Mouse (Mus musculus) CD8-positive naive resting alpha-beta T cell, adult 2 months (primary cell): Measurements from ENCODE around the gene Col4a1.

Source experiments
- DNase-seq, 2 experiments: peaks; one replicate each; pipeline ENCODE4 v3.0.0; 2022; ENCODE audit warnings: low read depth in 2 of 2, low spot score in 2 of 2

Gene Col4a1

DNA sequence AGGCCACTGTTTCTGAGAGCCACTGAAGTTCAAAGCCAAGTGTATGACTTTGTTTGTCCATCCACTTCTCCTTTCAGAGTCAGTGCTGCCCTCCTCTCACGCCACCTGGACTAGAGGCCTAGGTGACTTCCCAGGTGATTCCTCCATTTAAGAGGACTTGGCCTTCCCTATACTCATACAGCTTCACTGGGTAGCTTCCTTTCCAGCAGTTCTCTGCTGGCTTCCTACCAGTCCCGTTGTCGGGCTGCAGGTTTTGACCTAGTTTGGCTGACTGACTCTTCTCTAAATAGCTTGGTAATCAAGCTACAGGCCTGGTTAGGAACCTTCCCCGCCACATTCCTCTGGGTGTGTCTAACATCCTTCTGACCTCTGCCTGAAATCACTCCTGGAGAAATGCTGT lies 18.9 kb upstream of the Col4a1 start:
- DNase-seq: no peak

DNA sequence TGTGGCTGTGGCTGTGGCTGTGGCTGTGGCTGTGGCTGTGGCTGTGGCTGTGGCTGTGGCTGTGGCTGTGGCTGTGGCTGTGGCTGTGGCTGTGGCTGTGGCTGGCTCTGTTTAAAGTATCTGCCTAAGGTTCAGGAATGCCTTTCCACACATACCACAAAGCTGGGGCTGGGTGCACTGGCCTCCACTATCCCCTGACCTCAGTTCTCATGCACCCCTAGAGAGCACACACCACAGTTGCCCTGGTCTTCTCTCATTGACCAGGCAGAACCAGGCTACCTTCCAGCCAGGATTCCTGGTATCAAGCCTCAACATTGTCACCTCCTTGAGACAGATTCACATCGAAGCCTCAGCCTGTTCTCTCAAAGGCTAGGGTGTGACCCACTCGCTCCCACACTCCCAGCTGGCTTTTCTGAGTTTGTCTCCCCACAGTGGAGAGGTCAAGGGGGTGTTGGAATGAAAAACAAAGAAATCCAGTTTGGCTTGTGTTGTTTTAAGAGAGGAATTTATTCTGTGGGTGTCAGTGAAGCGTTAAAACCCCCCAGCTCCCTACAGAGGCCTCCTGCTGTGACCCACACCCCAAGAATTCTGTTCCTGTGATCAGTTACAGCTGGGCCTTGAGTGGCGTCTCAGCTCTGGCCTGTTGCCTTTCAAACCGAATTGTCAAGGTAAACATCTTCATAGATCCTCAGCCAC lies 15.2 kb upstream of the Col4a1 start:
- no peak for DNase-seq

DNA sequence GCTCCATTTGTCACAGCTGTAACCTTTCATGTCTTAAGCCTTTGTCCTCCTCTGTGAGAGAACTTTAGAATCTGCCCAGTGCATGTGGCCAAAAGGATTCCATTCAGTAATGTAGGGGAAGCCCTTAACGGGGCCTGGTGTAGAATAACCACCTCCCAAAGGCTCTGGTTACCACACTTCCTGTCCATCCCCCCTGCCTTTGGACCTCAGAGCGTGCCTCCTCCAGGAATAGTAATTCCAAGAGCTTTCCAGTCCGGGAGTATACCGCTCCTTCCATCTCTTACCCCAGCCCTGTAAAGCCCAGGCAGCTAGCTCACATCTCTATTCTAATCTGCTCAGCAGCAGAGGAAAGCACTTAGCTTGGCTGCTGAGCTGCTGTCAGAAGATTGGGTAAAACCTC lies 14.7 kb upstream of the Col4a1 start:
- no peak for DNase-seq

DNA sequence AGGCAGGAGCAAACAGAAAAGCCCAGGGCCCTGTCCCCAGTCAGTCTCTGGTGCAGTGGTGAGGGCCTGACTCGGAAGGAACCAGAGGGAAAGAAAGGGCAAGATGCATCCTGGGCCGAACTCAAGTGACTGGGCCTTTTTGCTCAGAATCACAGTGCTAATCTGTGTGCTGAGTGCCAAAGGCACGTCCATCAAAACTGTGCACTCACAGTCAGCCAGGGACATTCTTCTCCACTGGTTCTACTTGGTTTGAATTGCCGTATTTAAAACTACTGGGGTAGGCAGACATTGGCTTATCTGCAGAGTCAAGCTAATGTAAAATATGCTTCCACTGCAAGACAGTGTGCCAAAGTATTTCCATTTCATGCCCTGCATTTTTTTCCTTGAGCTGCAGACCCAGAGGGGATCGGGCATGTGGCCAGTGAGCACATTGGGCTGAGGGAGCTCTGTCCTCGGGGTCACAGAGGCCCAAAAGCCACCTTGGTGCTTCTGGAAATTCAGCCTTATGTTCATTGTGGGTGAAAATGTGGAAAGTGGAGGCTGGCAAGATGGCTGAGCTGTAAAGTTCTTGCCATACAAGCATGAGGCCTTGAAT lies 12.3 kb upstream of the Col4a1 start:
- no peak for DNase-seq

DNA sequence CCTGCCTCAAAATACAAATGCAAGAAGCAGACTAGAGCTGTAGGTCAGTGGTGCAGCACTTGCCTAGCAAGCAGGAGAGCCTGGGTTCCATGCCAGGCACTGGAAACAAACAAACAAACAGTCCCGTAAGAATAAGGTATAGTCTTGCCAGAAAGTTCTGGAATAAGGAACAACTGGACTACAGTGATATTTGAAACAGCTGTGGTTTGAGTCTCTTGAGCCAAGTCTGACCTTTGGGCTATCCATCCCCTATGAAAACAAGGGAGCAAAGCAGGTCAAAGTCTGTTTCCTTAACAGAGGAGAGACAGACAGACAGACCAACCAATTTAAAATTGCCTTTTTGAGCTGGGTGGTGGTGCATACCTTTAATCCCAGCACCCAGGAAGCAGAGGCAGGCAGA lies 11.1 kb upstream of the Col4a1 start:
- DNase-seq: no peak

DNA sequence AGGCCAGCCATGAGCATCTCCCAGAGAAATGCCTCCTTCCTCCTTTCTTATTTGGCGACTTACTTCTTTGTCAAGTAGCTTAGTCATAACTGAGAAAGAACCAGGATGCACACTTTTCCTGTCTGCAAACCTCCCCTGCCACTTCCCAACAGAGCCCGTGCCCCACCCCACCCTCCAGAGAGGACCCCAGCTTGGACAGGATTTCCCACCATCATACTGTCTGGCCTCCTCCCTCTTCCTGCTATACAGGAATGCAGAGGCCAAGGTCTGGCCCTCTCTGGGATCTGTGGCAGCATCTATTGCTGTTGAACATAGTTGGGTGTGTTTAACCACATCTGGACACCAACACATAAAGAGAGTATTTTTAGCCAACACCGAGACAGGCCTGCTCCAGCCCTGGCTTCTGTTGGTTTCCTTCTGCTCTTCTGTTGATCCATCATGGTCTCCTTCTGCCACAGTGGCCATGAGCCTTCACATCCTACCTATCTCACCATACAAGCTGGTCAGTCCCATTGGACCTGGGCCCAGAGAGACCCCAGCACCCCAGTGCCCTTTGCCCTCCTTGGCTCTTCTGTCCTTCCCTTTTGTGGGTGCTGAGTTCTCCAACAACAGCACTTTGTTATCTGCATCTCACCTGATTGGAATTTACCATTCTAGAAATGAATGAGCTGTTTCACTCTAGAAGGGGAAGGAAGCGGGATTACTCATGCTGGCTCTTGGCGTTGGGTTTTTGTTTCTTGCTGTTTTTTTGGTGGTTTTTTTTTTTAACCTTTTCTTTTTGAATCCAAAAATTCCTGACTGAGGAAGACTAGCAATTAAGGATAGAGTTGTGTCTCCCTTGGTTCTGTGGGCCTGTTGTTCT lies 10.3 kb upstream of the Col4a1 start:
- no peak for DNase-seq

DNA sequence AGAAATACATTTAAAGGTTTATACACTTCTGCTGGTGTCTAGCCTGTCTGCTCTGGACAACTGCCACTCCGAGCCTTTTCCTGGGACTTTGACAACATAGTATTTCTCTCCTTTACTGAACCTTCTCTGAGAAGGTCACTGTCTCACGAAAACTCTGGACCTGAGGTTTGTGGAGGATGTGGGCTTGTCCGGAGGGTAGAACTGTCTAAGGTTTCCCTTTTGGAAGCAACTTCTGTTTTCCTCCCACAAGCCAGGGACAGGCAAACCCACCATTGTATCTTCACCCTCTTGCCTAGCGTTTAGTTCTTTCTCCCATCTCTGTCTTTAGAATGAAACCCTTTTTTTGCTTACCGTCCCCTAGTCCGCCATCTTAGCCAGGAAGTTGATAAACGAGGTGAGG lies 9.2 kb upstream of the Col4a1 start:
- no peak for DNase-seq

DNA sequence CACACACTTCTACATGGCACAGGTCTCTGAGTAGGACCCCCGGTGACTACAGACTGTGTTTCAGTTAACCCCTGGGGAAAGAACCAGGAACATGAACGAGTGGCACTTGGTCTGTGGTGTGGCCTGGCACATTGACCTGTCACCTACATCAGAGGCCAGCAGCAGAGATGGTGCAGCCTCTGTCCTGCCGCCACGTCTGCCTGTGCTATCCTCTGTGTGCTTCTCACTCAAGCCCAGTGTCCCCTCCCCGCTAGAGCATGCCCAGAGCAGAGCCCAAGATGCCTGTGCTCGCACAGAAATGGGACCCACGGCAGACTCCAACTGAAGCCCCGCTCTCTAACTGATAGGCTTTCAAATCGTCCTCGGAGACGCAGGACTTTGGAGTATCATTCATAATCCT lies 6.8 kb upstream of the Col4a1 start:
- DNase-seq: no peak

DNA sequence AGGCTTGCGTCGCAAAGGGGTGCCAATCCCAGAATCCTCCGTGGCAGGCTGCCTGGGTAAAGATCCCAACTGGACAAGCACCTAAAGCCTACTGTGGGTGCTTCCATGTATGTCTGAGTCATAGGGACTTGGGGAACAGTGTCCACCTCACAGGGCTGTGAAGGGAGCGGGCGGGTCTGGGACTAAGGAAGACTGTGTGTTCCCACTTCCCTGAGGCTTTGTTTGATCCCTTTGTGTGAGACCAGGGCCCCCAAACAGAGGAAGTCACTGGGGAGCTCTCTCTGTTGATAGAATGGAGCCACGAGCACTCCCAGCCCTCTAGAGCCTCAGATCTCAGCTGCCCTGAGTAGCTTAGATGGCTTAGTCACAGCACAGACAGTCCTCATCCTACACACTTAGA lies 3.5 kb upstream of the Col4a1 start:
- no peak for DNase-seq

DNA sequence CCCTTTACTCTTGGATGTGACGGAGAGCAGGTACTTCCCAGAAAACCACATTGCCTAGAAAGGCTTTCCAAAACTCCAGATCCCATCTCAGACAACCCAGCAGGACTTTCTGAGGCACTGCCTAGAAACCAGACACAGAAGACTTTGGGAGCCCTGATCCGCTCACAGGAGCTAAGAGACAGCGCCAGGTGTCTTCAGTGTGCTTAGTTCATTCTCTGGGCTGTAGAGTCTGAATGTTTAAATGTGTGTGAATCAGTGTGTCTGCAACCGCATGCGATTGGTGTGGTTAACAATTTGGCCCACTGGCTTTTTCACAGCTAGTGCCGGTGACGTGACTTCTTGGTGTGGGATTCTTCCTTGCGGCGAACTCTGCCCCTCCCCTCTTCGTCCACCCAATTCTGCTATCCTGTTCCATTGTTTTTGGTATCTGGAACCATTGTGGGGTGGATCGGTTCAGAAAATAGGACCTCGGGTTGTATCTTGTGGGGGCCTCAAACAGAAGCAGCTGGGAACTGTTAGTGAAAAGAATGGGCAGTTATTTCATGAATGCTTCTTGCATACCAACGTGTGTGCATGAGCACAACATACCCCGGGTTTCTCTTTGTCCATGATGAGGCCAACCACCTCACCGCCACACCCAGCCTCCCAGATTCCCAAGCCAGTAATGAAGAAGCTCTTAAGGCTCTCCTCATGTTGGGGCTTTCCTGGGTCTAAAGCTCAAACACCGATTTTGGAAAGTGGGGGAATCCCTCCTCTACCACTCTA lies 2.7 kb upstream of the Col4a1 start:
- no peak for DNase-seq

DNA sequence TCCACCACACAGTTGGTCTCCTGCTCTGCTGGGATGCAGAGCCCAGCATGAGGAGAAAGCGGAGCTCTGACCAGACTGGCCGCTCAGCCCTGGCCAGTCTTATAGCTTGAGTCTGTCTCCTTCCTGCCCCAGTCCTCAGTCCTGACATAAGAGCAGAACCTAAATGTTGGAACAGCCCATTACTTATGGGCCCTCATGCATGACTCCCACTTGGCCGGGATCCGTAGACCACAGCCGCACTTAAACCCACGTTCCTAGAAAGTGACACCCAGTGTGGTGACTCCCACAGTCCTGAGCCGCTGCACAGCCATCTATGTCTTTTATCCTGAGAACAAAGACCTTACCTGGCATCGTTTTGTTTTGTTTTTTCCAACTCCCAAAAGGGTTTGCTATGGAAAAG lies 2.0 kb upstream of the Col4a1 start:
- DNase-seq: no peak

DNA sequence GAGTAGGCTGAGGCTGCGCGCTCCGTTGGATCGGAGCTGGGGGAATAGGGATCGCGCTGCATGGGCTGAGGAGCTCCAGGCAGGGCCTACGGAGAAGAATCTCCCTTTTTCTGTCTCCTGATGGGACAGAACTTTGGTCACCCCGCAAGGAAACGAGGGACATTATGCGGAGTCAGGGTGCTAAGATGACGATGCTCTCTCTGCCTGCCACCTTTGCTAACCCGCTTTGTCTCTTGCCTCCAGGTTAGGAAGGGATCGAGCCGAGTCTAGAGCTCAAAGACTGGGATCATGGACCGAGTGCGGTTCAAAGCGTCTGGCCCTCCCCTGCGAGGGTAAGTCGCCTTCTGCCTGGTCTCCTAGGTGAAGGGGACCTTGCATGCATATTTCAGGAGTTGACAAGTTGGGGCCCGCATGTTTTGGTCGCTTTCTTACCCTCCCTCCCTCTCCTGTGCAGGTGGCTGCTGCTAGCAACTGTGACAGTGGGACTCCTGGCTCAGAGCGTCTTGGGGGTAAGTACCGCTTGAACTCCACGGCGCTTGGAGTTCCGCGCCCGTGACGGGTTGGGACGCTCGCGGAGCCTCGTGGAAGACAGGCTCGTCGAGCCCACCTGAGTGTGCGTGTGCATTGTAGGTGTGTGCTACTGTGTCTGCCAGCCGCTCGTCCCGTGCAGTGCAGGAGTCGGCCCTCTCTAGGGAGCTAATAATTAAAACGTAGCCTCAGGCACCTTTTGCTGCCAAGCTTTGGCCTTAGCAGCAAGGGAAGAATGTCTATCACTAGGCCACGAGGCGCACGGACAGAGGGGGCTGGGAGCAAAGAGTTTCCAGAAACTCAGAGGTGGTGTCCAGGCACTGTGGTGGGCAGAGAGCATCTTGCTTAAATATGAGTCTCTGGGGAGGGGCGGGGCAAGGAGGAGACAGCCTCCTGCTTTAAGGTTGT lies 818 bp upstream of the Col4a1 start:
- DNase-seq: no peak

DNA sequence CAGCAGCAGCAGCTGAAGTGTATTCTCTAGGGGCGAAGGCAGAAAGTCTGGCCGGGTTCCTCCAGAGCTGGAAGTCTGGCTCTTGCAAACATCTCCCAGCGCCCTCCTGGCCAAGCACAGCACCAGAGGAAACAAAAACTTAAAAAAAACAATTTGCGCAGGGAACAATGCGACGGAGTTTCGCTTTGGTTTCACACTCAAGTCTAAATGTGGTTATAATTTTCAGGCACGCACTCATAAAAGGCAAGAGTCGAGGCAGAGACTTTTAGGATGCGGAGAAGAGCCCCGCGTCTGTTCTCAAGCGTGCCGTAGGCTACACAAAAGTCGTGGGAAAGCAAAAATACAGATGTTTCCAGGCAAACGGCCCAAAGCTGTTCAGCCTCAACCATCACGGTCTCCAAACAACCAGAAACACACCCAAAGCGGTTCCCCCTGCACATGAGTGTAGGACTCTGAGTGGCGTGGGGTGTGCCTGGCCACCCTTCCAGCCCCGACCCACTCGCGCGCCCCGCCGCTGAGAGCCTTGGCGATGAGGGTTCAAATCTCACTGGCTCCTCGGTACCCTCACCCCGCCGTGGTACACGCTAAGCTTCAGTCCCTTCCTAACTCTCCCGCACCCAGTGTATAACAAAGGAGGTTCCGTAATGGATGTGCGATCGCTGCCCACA lies 811 bp downstream of the Col4a1 start:
- no peak for DNase-seq

DNA sequence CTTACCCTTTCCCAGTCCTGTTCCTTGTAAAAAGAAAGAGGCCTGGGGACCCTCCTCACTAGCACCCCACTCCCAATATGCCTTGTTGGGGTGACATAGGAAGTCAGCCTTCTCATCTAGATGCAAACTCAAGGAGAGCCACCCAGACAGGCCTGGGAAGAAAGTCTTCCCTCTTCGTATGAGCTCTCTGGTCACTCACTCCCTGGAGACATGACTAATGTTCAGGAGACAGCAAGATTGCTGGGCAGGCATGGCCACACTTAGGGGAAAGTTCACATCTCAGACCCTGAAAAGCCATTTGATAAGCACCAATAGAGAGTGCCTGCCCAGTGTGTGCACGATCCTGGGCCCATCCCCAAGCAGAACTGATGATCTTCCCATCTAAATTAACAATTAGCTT lies 2.6 kb downstream of the Col4a1 start:
- DNase-seq: no peak

DNA sequence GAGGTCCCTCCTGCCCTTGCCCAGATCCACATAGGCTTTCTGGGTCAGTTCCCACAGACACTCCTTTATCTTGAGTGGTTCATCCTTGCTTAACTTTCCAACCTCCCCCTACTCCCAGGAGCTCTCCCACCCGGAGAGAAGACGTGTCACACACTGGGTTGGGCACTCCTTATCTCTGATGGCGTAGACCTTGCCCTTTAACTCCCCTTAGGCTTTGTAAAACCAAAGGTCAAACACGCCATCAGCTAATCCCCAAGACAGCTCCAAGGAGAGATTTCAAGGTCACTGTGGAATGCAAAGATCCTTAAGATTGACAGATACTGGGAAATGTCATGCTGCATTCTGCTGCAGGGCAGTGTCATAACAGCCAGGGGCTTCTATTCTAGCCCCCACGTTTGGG lies 3.4 kb downstream of the Col4a1 start:
- no peak for DNase-seq

DNA sequence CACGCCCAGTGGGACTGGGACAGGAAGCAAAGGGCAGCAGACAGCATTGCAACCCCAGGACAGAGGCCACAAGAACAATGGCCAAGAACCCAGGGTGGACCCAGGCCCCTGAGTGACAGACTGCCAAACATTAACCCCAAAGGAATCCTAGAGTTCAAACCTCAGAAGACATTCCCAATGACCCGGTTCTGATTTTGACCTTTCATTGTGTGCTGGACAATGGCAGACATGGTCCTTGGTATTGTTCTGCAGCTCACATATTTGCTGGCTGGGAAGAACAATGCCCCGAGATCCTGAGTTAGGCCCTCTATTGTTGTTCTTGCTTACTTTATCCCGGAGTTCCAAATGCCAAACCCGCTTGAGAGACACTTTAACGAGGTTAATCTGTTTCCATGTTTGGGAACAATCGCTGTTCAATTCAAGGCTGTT lies 4.0 kb downstream of the Col4a1 start:
- no peak for DNase-seq

DNA sequence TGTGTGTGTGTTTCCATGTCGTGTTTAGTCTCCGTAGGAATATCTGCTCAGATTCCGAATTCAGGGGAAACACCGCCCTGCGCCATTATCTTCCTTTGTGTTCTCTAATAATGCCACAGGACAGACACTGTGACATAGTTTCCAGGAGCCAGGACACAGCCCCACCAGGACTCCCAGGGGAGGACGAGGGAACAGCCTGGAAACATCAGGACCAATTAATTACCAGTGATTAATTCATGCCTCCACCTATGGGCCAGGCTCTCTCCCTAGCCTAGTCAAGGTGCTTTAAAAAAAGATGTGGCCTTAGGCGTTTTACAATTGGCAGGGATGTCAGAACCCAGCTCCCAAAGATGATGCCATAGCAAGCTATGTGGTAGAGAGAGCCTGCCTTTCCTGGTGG lies 5.2 kb downstream of the Col4a1 start:
- no peak for DNase-seq

DNA sequence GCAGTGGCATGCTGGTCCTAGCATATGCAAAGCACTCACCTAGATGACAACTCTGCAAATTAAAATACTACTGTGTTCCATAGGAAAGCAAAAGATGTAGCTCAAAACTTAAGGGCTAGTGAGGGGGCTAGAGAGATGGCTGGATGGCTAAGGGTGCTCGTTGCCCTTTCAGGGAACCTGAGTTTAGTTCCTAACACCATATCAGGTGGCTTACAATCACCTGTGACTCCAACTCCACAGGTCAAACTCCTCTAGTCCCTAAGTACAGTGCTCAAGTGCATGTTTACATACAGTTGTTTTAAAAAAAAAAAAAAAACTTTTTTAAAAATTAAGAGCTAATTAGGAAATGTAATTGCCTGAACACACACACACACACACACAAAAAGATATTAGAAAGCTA lies 7.1 kb downstream of the Col4a1 start:
- DNase-seq: no peak

DNA sequence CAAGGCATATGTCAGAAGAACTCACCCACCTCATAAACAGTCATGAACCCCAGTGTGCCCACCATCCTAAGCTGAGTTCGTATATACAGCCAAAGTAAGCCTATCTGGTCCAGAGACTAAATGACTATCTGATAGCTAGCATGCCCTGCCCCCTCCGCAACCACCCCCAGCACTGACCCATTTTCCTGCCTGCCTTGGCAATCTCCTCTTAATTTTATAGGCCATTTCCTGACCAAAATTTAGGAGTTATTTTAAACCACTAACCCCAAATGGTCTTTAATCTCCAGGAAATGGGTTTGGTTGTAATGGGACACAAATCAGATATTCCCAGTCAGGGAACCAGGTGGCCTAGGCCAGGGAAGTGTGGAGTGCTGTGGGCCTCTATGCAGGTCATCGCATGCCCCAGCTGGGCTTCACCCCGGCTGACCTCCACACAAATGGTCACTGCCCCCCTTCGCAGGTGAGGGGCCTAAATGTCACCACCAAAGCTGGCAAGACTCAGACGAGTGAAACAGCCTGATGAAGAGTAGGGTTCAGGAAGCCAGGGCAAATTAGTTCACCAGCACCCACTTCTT lies 8.5 kb downstream of the Col4a1 start:
- no peak for DNase-seq

DNA sequence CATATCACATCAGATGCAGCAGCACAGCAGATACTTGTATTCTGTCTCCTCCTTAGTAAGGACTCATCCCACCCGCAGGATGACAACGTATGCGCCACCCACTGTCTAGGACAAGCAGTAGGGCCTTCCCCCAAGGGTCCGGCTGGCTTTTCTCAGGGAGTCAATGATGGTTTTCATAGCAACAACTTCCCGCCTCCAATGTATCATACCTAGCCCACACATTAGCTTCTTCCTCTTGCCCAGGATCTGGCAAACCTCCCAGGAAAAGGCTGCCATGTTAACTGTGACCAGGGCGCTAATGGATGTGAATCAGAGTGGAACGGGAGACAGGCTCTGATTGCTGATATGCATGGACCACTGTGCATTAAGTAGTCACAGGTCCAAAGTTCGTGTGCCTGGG lies 12.2 kb downstream of the Col4a1 start:
- no peak for DNase-seq
